Mouse (Mus musculus) left cerebral cortex, adult 2 months (tissue): Measurements from ENCODE around the gene Gm28041. TPM values are rescaled to one million over a fixed set of nuclear protein-coding genes. Genes with fewer than 3 reads are reported as not detected.

Experiments used
- DNase-seq, 2 experiments: peaks; one replicate each; pipeline ENCODE4 v3.0.0; 2021 to 2022; ENCODE audit warnings: low spot score in 2 of 2, mixed read lengths in 1 of 2; ENCODE audit errors: extremely low spot score in 1 of 2
- H3K27ac ChIP-seq: fragments of 200-600 bp; 2 replicates; pipeline ENCODE4 v1.8.1; 2022
- H3K4me3 ChIP-seq: fragments of 200-600 bp; 2 replicates; pipeline ENCODE4 v1.8.1; 2022
- CTCF ChIP-seq: fragments of 200-600 bp; IDR thresholded peaks from 2 replicates; pipeline ENCODE4 v1.8.1; 2022; ENCODE audit warnings: antibody characterized with exemption, mild to moderate bottlenecking, moderate library complexity
- intact Hi-C: fragments of 180-260 bp; cut with DNase I; formaldehyde crosslinking; loops from one replicate; pipeline ENCODE4 v1.15.1; 2025
- total RNA-seq, 2 experiments: library from RNA; stranded (reverse); gene quantifications; 2 replicates each; pipeline ENCODE4 v1.2.3; 2021

Gene Gm28041
- total RNA-seq, 2 experiments from 2014 or later: not detected

DNA sequence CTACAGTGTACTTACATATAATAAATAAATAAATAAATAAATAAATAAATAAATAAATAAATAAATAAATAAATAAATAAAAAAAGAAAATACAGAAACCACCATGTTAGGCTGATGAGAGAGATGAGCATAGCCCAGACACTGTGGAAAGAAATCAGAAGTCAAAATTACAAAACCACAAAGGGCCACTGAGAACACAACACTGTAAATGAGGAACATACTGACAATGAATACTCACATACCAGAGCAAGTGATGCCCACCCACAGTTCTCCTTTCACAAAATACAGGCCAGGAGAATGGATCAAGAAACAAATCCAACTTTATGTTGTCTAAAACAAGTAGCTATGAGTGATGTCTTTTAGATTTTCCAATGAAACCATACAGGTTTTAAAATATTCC, 23.7 kb downstream of the Gm28041 start:
- DNase-seq: no peak
- TF ChIP-seq CTCF: no peak
- intact Hi-C loops: no loop called here

DNA sequence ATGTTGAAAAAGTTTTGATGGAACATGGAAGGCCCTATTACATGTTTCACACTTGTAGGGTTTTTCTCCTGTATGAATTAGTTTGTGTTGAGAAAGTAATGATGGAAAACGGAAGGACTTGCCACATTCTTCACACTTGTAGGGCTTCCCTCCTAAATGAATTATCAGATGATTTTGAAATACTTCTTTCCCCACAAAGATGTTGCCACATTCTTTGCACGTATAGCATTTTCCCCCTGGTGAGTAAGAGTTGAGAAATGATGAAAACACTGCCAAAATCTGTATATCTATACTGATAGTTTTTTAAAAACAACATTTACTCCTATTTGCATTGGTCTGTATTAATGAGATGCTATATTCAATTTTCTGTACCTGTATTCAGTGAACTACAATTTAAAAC, 32.1 kb downstream of the Gm28041 start:
- no peak for DNase-seq
- no peak for TF ChIP-seq CTCF
- intact Hi-C loops: no loop called here
- Histone ChIP-seq H3K27ac (no peak overlapping the region), H3K4me3 (no peak overlapping the region)

More for the DNA sequence above, 23.7 kb downstream of the Gm28041 start:
- Histone ChIP-seq H3K4me3 (no peak overlapping the region), H3K27ac (no peak overlapping the region)

DNA sequence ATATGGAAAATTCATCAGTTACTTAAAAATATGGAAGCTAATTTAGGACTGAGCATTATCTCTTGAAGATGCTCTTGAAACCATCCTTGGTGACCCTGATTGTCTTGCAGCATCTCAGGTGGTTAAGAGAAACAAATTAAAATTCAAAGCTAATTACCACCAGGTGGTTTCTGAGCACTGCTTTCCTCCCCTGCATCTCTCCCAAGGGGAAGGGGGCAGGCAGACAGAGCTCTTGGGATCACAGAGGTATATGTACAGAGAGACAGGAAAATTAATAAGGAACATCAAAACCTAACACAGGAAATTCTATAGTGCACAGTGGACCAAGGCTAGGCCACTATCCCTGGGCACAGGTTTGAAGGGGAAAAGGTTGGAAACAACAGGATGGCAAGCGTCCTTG, 42.7 kb downstream of the Gm28041 start:
- H3K4me3 ChIP-seq: peak overlapping the region; percentile 62
- TF ChIP-seq CTCF: no peak; the same call in 1 of the 2 replicates
- intact Hi-C loops: loop anchor here (2.0 kb wide), 2 partner anchors 26 to 28 kb away; partner anchors contain the start of genes Gm28044, Zfp457 and Zfp953
- H3K27ac ChIP-seq: peak overlapping the region; percentile 81
- DNase-seq: no peak

DNA sequence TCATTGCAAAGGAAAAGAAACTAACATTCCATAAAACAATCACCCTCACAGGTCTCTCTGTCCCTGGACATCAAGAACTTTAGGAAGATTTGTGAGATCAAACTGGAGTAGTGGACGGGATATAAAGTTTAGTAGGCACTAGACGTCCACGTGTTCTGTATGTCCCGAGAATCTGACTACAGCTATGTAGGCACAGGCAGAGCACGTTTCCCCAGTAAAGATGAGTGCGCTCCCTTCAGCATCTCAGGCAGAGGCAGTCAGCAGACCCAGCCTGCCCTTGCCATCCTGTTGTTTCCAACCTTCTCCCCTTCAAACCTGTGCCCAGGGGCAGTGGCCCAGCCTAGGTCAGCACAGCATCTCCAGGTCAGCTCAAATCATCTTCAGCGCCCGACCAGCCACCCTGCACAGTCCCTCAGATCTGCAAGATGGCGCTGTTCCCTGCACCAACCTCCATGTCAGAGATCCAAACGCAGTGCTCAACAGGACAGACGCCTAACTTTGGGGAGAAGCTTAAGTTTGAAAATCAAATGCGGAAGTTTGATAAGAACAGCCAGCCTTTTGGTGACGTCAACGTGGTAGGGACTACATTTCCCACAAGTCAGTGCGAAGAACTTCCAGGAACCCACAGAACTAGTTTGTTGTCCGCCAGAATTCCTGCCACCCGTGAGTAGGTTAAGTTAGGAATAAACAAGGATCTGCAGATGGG, 43.4 kb downstream of the Gm28041 start, which contains the start of gene Zfp595:
Gene Zfp595, minus strand, starts transcription at position 552 of the 706 bp plus-strand sequence.
- peak; percentile 74 to 76 for DNase-seq
- intact Hi-C loops: loop anchor here (2.0 kb wide), 2 partner anchors 25 to 29 kb away; partner anchors contain the start of genes Gm28044, Zfp457 and Zfp953
- Histone ChIP-seq H3K27ac (peak within 1 kb of the TSS; percentile 81), H3K4me3 (peak within 1 kb of the TSS; percentile 62)
- peak; percentile 52 for TF ChIP-seq CTCF

DNA sequence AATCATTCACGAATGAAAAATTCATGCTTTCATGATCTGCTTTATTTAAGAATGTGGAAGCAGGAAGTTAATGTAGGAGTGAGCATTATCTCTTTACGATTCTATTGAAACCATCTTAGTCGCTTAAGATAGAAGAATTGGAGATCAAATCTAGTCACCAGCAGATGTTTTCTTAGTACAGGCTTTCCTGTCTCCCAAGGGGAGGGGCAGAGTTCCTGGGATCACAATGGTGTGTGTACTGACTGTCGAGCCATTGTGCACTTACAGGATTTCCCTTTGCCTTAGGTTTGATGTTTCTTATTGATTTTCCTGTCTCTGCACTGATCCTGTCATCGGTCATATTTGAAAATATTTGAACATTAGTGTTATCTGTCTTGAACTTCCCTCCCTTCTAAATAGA, 68.8 kb downstream of the Gm28041 start:
- no peak for TF ChIP-seq CTCF
- Histone ChIP-seq H3K27ac (peak overlapping the region; percentile 82), H3K4me3 (peak overlapping the region; percentile 93)
- intact Hi-C loops: loop anchor here (1.0 to 5.0 kb wide), 8 partner anchors 26 to 246 kb away; partner anchors contain the start of genes Gm28044, Gm28557, Rsl1 and Zfp595
- no peak for DNase-seq

DNA sequence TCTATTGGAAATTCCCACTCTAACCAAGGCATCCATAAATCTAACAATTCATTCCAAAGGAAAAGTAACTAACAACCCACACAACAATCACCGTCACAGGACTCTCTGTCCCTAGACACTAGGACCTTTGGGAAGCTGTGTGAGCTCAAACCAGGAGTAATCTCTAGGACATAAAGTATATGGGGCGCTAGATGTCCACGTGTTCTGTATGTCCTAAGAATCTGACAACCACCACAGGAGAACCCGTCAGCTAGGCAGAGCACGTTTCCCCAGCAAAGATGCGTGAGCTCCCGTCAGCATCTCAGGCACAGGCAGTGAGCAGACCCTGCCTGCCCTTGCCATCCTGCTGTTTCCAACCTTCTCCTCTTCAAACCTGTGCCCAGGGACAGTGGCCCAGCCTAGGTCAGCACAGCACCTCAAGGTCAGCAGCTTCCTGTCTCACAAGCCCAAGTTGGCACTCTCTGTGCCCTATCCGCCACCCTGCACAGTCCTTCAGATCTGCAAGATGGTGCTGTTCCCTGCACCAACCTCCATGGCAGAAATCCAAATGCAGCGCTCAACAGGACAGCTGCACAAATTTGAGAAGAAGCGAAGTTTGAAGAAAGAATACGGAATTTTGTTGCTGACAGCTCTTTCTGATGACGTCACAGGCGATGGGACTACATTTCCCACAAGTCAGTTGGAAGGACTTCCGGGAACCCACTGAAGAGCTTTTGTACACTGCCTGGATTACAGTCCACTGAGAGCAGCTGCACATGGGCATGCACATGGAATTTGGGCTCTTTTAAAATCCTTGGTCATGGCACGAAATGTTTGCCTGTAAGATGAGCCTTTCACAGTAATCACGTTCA, 69.5 kb downstream of the Gm28041 start, which contains the start of gene Zfp457:
Gene Zfp457, minus strand, starts transcription at position 664 of the 851 bp plus-strand sequence.
- H3K4me3 ChIP-seq: peak within 1 kb of the TSS; percentile 93
- peak; percentile 88 to 89 for DNase-seq
- H3K27ac ChIP-seq: peak within 1 kb of the TSS; percentile 82
- no peak; the same call in 1 of the 2 replicates for TF ChIP-seq CTCF
- intact Hi-C loops: loop anchor here (1.0 to 5.0 kb wide), 8 partner anchors 27 to 247 kb away; partner anchors contain the start of genes Gm28044, Gm28557, Rsl1 and Zfp595

Other genes starting within 250 kb of the Gm28041 start
- 1 to 10 TPM; 4.2 to 4.8 TPM for gene Rsl1, start 202.6 kb downstream of the Gm28041 start, total RNA-seq
- 1 to 10 TPM; 2.9 to 3.5 TPM for gene Zfp455, start 181.2 kb downstream of the Gm28041 start, total RNA-seq
- 10 to 100 TPM; 19.0 to 22.1 TPM for gene Zfp458, start 97.3 kb downstream of the Gm28041 start, total RNA-seq
- gene Zfp457, start 69.2 kb downstream of the Gm28041 start, total RNA-seq: 1 to 10 TPM; 4.2 to 4.9 TPM
- 1 to 10 TPM; 3.1 to 3.8 TPM for gene Zfp595, start 43.2 kb downstream of the Gm28041 start, total RNA-seq
- 1 to 10 TPM in 1 of 2 experiments, under 1 TPM in 1; 0.81 to 1.8 TPM for gene Gm28044, start 15.2 kb downstream of the Gm28041 start, total RNA-seq
- 1 to 10 TPM in 1 of 2 experiments, under 1 TPM in 1; 0.86 to 1.2 TPM for gene Zfp953, start 15.1 kb downstream of the Gm28041 start, total RNA-seq
- under 1 TPM; 0.54 to 0.58 TPM for gene Zfp456, start 77 bp upstream of the Gm28041 start, total RNA-seq
- 1 to 10 TPM; 2.7 to 4.4 TPM for gene Zfp429, start 24.1 kb upstream of the Gm28041 start, total RNA-seq
- gene Zfp459, start 45.7 kb upstream of the Gm28041 start, total RNA-seq: 1 to 10 TPM; 4.7 to 4.9 TPM
- 10 to 100 TPM; 11.7 to 12.4 TPM for gene Zfp874a, start 75.9 kb upstream of the Gm28041 start, total RNA-seq
- gene Zfp874b, start 108.5 kb upstream of the Gm28041 start, total RNA-seq: 10 to 100 TPM; 15.5 to 17.6 TPM
- 1 to 10 TPM; 8.7 to 9.8 TPM for gene Zfp58, start 124.8 kb upstream of the Gm28041 start, total RNA-seq
- under 1 TPM in 1 of 2 experiments, not detected in 1; 0.86 TPM for gene Gm26965, start 150.4 kb upstream of the Gm28041 start, total RNA-seq
- 10 to 100 TPM; 19.8 to 22.9 TPM for gene Zfp87, start 150.4 kb upstream of the Gm28041 start, total RNA-seq
- gene Zfp748, start 178.1 kb upstream of the Gm28041 start, total RNA-seq: 1 to 10 TPM; 9.4 to 9.7 TPM
- gene Zfp729b, start 234.0 kb upstream of the Gm28041 start, total RNA-seq: 1 to 10 TPM; 8.3 to 8.9 TPM